Mouse (Mus musculus) common myeloid progenitor, adult 5-6 weeks (primary cell): Measurements from ENCODE around the gene Kcnk3. TPM values are rescaled to one million over a fixed set of nuclear protein-coding genes. Genes with fewer than 3 reads are reported as not detected.

Source experiments
- ATAC-seq: replicated peaks from 2 replicates; pipeline ENCODE4 v1.8.0; 2016; ENCODE audit warnings: low read depth, mild to moderate bottlenecking, moderate TSS enrichment, inconsistent platforms; ENCODE audit not compliant: poor library complexity, severe bottlenecking
- total RNA-seq: library from RNA; stranded (forward); fragments of 200-1000, 187-1606 nt; gene quantifications from 2 replicates; pipeline ENCODE4 v1.2.3, GENCODE M21; 2017

Gene Kcnk3
- total RNA-seq, 1 experiment from 2014 or later, result not detected

GRCm38 (mm10) chr5:30609918-30610645 lies 22.1 kb downstream of the Kcnk3 start:
- no peak for ATAC-seq

GRCm38 (mm10) chr5:30611091-30611490 lies 23.1 kb downstream of the Kcnk3 start:
- no peak for ATAC-seq

DNA sequence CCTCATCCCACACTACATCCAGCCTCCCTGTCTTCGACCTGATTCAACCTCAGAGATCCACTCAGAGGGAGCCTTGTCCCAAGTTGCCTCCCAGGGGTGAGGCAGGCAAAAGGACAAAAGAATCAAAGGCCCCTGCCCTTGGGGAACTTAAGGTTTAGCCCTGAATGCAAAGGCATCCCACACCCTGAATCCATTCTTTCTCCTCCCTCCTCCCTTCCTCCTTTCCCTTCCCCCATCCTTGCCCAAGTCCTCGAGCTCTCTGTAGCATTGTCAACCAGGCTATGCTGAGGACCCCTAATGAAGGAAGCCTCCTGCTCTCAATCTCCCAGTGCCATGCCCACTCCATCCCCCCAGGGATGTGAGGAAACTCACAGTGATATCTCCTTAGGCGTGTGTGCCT lies 23.7 kb downstream of the Kcnk3 start:
- ATAC-seq, result no peak

DNA sequence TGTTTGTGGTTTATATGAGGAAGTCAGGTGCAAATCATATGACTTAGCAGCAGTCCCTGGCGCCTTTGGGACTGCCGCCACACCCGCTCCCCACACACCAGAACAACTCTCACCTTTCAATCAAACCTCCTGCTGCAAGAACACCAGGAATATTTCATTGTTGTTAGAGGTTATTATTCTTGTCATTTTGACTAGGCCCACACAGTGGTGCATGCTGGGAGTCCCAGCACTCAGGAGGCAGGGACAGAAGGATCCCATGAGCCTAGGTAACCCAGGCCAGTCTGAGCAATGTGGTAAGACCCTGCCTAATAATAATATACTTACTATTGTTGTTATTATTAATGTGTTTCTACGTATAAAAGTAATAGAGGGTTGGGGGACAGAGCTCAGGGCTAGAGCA lies 24.6 kb downstream of the Kcnk3 start:
- ATAC-seq, result no peak

DNA sequence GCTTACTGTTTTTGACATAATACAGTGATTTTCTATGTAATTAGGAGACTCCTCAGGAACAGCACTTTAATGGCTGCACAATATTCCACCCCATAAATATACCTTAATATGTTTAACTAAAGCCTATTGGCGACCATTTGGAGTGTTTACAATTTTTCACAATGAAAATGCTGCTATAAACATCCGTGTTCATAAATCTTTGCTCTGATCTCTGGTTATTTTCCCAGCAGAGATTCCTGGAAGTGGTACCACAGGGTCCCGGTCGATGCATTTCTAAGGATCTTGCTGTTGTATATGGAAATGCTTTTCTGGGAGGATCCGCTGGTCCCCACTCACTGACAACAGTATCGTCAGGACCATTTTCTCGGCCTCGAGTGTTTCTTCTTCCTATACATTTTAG lies 25.3 kb downstream of the Kcnk3 start:
- ATAC-seq, result no peak

GRCm38 (mm10) chr5:30614221-30614620 lies 26.3 kb downstream of the Kcnk3 start:
- no peak for ATAC-seq

- ATAC-seq, result no peak
Measured at GRCm38 (mm10) chr5:30615416-30615815, 27.4 kb downstream of the Kcnk3 start.

DNA sequence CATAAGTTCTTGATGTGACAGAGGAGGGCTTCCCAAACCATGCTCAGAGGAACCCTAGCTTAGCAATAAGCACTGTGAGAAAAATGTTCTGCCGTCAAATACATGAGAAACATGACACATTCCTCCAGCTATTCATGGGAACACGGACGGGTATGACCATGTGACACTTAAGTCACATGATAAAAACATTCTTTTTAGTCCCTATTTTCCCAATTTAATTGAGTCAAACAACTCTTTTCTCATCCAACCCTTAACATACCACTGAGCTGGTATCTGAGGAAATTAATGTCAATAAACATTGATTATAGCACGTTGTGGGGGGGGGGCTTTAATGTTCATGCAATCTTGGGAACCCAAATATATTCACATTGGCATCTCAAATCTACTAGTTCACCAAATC lies 27.8 kb downstream of the Kcnk3 start:
- ATAC-seq, result no peak

GRCm38 (mm10) chr5:30616644-30617043 lies 28.7 kb downstream of the Kcnk3 start:
- no peak for ATAC-seq

DNA sequence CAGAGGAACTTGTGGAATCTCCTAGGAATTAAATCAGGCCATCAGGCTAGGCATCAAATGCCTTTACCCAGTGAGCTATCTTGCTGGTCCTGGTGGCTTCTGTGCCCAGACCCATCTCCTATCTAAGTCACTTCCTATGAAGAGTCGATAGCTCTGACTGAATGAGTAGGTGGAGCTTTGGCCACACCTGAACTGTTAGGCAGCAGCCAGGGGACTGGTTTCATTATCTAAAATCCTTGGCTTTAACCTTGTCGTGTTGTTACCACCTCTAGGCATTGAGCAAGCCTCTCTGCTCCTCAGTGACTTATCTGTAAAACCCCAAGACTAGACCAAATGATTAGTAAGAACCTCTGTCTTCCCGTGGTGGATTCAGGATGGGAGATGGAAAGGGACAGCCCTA lies 29.4 kb downstream of the Kcnk3 start:
- ATAC-seq, result no peak

- ATAC-seq, result no peak
Measured at GRCm38 (mm10) chr5:30617851-30618250, 29.9 kb downstream of the Kcnk3 start.

DNA sequence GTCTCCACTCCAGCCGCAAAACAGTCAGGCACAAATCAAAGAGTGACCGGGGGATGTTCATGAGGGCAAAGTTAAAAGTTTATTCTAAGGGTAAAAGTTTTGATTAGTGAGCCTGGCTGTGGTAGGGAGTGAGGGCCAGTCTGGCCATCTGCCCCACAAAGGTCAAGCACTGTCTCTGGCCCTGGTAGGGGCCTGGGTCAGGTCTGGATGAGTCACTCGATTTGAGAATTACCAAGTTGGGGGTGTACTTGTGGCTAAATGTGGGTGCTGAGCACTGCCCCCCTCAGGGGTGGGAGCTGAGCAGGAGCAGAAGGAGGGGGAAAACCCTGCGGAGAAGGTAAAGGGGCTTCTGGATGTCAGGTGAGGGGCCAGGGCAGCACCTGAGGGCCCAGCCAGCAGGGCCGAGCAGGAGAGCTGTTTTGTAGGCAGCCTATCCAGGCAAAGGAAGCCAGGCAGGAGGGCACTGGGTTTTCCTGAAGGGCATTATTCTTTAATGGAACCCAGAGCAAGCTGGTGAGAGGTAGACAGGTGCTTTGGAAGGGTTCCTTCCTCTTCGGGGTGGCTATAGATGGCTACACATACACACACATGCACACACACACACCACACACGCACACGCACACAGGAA lies 30.5 kb downstream of the Kcnk3 start:
- no peak for ATAC-seq

- no peak for ATAC-seq
Measured at GRCm38 (mm10) chr5:30619211-30619610, 31.2 kb downstream of the Kcnk3 start.

GRCm38 (mm10) chr5:30620567-30620966 lies 32.6 kb downstream of the Kcnk3 start:
- ATAC-seq, result no peak

DNA sequence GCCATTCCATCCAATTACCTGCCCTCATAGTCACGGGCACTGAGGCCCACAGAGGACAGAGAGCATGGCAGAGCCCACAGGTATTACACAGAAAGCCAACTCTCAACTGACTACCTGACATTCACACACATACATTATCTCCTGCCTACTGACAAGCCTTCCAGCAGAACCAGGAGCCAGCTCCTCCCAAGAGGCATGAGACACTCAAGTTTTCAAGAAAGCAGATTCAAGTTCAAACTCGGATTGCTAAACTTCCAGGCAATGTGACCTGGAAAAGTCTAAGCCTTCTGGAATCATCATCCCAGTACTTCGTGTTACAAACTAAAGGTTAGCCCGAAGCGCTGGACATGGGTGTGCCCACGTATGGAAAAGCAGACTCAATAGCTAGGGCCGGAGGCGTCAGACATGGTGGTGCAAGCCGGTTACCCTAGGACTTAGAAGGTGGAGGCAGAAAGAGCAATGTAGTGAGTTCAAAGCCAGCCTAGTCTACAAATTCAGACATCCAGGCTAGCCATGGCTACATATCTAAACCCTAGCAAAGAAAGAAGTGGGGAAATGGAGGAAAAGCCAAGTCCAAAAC lies 33.3 kb downstream of the Kcnk3 start:
- no peak for ATAC-seq

DNA sequence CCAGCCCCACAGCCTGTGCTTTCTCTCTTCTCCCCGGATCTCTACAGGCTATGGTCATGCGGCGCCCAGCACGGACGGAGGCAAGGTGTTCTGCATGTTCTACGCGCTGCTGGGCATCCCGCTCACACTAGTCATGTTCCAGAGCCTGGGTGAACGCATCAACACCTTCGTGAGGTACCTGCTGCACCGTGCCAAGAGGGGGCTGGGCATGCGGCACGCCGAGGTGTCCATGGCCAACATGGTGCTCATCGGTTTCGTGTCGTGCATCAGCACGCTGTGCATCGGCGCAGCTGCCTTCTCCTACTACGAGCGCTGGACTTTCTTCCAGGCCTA lies 33.8 kb downstream of the Kcnk3 start:
- ATAC-seq, result no peak

GRCm38 (mm10) chr5:30622177-30622840 lies 34.3 kb downstream of the Kcnk3 start:
- peak; percentile 59 for ATAC-seq

- no peak for ATAC-seq
Measured at GRCm38 (mm10) chr5:30622841-30623185, 34.8 kb downstream of the Kcnk3 start.

DNA sequence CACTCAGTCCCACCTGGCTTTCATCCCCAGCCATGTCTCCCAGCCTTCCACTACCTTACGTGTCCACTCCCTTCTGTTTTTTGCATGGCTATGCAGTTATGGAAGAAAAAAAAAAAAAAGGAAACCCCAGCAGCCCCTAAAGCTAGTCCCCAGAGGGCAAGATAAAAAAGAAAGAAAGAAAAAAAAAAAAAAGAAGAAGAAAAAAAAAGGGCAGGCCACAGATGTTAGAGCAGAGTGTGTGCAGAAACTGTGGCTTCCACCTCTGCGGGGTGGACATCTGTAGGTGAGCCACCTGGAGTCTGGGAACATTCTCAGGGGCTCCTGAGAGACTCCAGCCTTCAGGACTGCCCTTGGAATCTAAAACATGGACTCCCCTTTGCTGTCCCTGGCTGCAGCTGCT lies 35.4 kb downstream of the Kcnk3 start:
- no peak for ATAC-seq

DNA sequence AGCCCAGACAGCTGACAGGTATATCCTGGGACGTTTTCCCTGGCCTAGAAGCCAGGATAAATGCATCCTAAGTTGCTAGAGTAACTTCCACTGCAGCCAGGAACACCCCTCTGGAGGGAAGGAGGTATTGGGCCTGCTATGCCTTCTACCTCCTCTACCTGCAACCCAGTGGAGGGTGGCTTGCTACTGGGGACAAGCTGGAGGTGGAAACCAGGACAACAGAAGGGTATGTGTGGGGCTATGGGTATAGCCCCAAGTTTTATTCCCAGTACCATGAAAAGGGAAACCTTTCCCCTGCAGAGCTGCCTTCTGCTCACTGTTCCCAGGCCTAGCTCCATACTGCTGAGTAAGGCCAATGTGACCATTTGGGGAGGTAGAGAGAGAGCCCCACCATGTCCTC lies 36.3 kb downstream of the Kcnk3 start:
- ATAC-seq, result no peak

DNA sequence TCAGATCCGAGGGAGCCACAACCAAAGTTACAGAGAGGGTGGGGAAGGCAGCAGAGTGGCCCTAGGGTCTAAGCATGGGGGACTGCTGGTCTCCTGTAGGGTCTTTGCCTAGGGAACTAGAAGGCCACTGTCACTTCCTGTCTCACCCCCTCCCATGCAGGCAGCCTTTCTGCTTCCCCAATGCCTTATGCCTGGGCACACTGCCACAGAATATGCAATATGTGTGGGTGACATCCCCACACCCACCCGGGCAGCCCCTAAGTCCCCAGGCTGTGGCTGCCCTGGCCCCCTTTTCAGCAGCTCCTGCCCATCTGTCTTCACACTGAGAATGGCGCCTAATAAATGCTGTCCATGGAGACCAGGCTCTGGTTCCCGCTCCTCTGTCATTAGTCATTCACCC lies 36.9 kb downstream of the Kcnk3 start:
- peak; percentile 63 for ATAC-seq
